8 mouse cellular contexts compared by ENCODE assay signal in genomic region chr9:102977791-102978492, GRCm38 (mm10). TPM values are rescaled to one million over a fixed set of nuclear protein-coding genes. Genes with fewer than 3 reads are reported as not detected.
DNase-seq lines count a peak whose midpoint lies in the region; ATAC-seq lines count a peak whose summit lies in the region.
"Had no signal": no experiment of that assay in that cellular context is flagged by ENCODE, and none has a peak within 500 bp of the region (broad histone marks: within the 10 kb centered on the region; RNA-seq: fewer than 3 reads in every experiment).

No protein-coding gene starts in this region.

- H3K27me3 ChIP-seq in embryonic facial prominence, embryonic 11.5 days (ENCODE audit: control insufficient read depth, insufficient read depth, low read length) = no peaks in the 10 kb centered on the region
- H3K27me3 ChIP-seq in limb, embryonic 13.5 days = peaks cover 3% of the 10 kb centered on the region; the same call in 1 of the 2 replicates
- H3K27me3 ChIP-seq in midbrain, embryonic 11.5 days (ENCODE audit: control insufficient read depth, insufficient read depth, low read length) = no peaks in the 10 kb centered on the region

- no peak for ATAC-seq in embryonic facial prominence, embryonic 11.5 days (replicated peaks; ENCODE audit: insufficient number of reproducible peaks, low FRiP score, low TSS enrichment, low read depth)
- ATAC-seq in limb, embryonic 13.5 days (ENCODE audit: low FRiP score, low read depth) = peak; percentile 74; the same call in 1 of the 2 replicates
- ATAC-seq in midbrain, embryonic 11.5 days (ENCODE audit: low FRiP score) = no peak

- no peak overlapping the region for H3K9ac ChIP-seq in embryonic facial prominence, embryonic 11.5 days (replicated peaks; ENCODE audit: low read length)
- no peak overlapping the region for H3K9ac ChIP-seq in limb, embryonic 13.5 days
- H3K9ac ChIP-seq in midbrain, embryonic 11.5 days (ENCODE audit: low read length) = no peak overlapping the region

- no peaks in the 10 kb centered on the region for H3K9me3 ChIP-seq in embryonic facial prominence, embryonic 11.5 days (replicated peaks; ENCODE audit: control insufficient read depth, low read length)
- H3K9me3 ChIP-seq in limb, embryonic 13.5 days = no peaks in the 10 kb centered on the region
- H3K9me3 ChIP-seq in midbrain, embryonic 11.5 days (ENCODE audit: control insufficient read depth, low read length) = no peaks in the 10 kb centered on the region

- no peaks in the 10 kb centered on the region for H3K36me3 ChIP-seq in embryonic facial prominence, embryonic 11.5 days (replicated peaks; ENCODE audit: control insufficient read depth, insufficient read depth, low read depth, low read length)
- H3K36me3 ChIP-seq in limb, embryonic 13.5 days = no peaks in the 10 kb centered on the region
- no peaks in the 10 kb centered on the region for H3K36me3 ChIP-seq in midbrain, embryonic 11.5 days (ENCODE audit: control insufficient read depth, insufficient read depth, low read length)

- intact Hi-C loops in heart, postnatal 14 days (cut with DNase I) = no loop called here

- H3K27ac ChIP-seq in embryonic facial prominence, embryonic 11.5 days (replicated peaks; ENCODE audit: low read depth, low read length) = no peak overlapping the region
- H3K27ac ChIP-seq in limb, embryonic 13.5 days = peak overlapping the region; percentile 65
- no peak overlapping the region for H3K27ac ChIP-seq in midbrain, embryonic 11.5 days (ENCODE audit: low read depth, low read length)

- H3K4me2 ChIP-seq in embryonic facial prominence, embryonic 11.5 days (ENCODE audit: low read depth, low read length) = no peak overlapping the region
- H3K4me2 ChIP-seq in limb, embryonic 13.5 days (replicated peaks) = 0 out of 2 replicates have a peak overlapping the region, but pooled peaks have one; percentile 15
- H3K4me2 ChIP-seq in midbrain, embryonic 11.5 days = no peak overlapping the region

- peak; percentile 68 for DNase-seq in adrenal gland, postnatal 14 days
- peak; percentile 87 for DNase-seq in embryonic facial prominence, embryonic 11.5 days (ENCODE audit: low spot score)
- peak; percentile 53 to 58 for DNase-seq in heart, postnatal 14 days
- DNase-seq in spleen, postnatal 10 days (ENCODE audit: low spot score in 2 of 2) = no peak
- no peak for DNase-seq in midbrain, embryonic 11.5 days (ENCODE audit: low spot score, missing footprints)
- DNase-seq in frontal cortex, adult 2 months (ENCODE audit: extremely low spot score in 1 of 2, low spot score in 1 of 2) = no peak
- DNase-seq: cerebellum, postnatal 36 days had no signal

- 29% methylated on average over 9 of the region's 9 CpGs for WGBS in embryonic facial prominence, embryonic 11.5 days
- 20% methylated on average over 9 of the region's 9 CpGs for WGBS in limb, embryonic 13.5 days
- 74% methylated on average over 9 of the region's 9 CpGs for WGBS in midbrain, embryonic 11.5 days

- H3K4me3 ChIP-seq in embryonic facial prominence, embryonic 11.5 days (ENCODE audit: low read depth, low read length) = no peak overlapping the region
- H3K4me3 ChIP-seq in limb, embryonic 13.5 days = no peak overlapping the region
- H3K4me3 ChIP-seq in midbrain, embryonic 11.5 days (ENCODE audit: low read depth, low read length) = no peak overlapping the region

- no peaks in the 10 kb centered on the region for H3K4me1 ChIP-seq in embryonic facial prominence, embryonic 11.5 days (ENCODE audit: control insufficient read depth, insufficient read depth, low read length)
- peaks cover 34% of the 10 kb centered on the region for H3K4me1 ChIP-seq in limb, embryonic 13.5 days
- H3K4me1 ChIP-seq in midbrain, embryonic 11.5 days (ENCODE audit: control insufficient read depth, insufficient read depth, low read length) = peaks cover 4% of the 10 kb centered on the region; the same call in 1 of the 2 replicates

RNA-seq across cellular contexts. Expression of gene Slco2a1, which starts 10.6 kb away (rescaled TPM):
- total RNA-seq in adrenal gland, postnatal 14 days (2021) = 6.2 and 7.3 TPM in 2 replicates
- 1.8 and 2.1 TPM in 2 replicates for polyA plus RNA-seq in embryonic facial prominence, embryonic 11.5 days (2014; fragmentation: Nextera tagmentation; extraction: Ambion mirVana)
- 1 to 10 TPM; 7.0 to 8.6 TPM for total RNA-seq in heart, postnatal 14 days (2021)
- polyA plus RNA-seq in limb, embryonic 13.5 days (2015; fragmentation: Nextera tagmentation; extraction: Ambion mirVana) = 2.2 and 2.5 TPM in 2 replicates
- 0.31 and 0.54 TPM in 2 replicates for polyA plus RNA-seq in midbrain, embryonic 11.5 days (2014; fragmentation: Nextera tagmentation; extraction: Ambion mirVana)
- 0.52 and 0.76 TPM in 2 replicates for polyA plus RNA-seq in frontal cortex, adult 2 months (2012; rRNA removed)

Comparison
In these comparisons a context has a peak if more than half of its experiments do, and no peak if none do; other contexts are left out.
1. DNase-seq: peak in adrenal gland, postnatal 14 days (single experiment), embryonic facial prominence, embryonic 11.5 days (single experiment) and heart, postnatal 14 days (2 of 2); none in spleen, postnatal 10 days (0 of 2), midbrain, embryonic 11.5 days (single experiment) and frontal cortex, adult 2 months (0 of 2).